Mouse (Mus musculus) brain, embryonic 14.5 days (tissue): ENCODE data around the gene Whrn. TPM values are rescaled to one million over a fixed set of nuclear protein-coding genes. Genes with fewer than 3 reads are reported as not detected.

ENCODE experiments used
- DNase-seq: peaks from one replicate; pipeline ENCODE4 v3.0.0-alpha.2; 2011; ENCODE audit warnings: low read depth
- CTCF ChIP-seq: fragments of 200-500 bp; IDR thresholded peaks from 2 replicates; pipeline ENCODE4 v1.5.1; 2012; ENCODE audit warnings: inconsistent platforms, mild to moderate bottlenecking, moderate library complexity, borderline replicate concordance; ENCODE audit not compliant: insufficient read depth, insufficient read length; ENCODE audit errors: extremely low read depth
- POLR2A ChIP-seq: fragments of 200-500 bp; IDR thresholded peaks from 2 replicates; pipeline ENCODE4 v1.6.1; 2012; ENCODE audit warnings: mild to moderate bottlenecking, inconsistent platforms, borderline replicate concordance; ENCODE audit not compliant: poor library complexity, insufficient read depth, insufficient read length, severe bottlenecking; ENCODE audit errors: extremely low read depth
- polyA plus RNA-seq: library from polyadenylated mRNA; depleted of rRNA; stranded (reverse); fragments of >200 nt; gene quantifications from 2 replicates; pipeline ENCODE4 v1.2.3, GENCODE M21; 2012

The Whrn gene
- polyA plus RNA-seq, 1 experiment = 30.9 TPM

GRCm38 (mm10) chr4:63515021-63515420 is 19.2 kb upstream of the Whrn start:
- DNase-seq = no peak
- TF ChIP-seq CTCF (no peak), POLR2A (no peak)

- no peak for DNase-seq
- TF ChIP-seq CTCF = no peak
- TF ChIP-seq POLR2A = no peak
Measured at GRCm38 (mm10) chr4:63514454-63514984, 18.7 kb upstream of the Whrn start.

GRCm38 (mm10) chr4:63512921-63513320 is 17.1 kb upstream of the Whrn start:
- DNase-seq = no peak
- TF ChIP-seq POLR2A (no peak), CTCF (no peak)

- DNase-seq = peak; percentile 62
- TF ChIP-seq POLR2A = no peak
- peak; percentile 70; the same call in 1 of the 2 replicates for TF ChIP-seq CTCF
Measured at GRCm38 (mm10) chr4:63508232-63508631, 12.4 kb upstream of the Whrn start.

GRCm38 (mm10) chr4:63507478-63507877 is 11.7 kb upstream of the Whrn start:
- DNase-seq = peak; percentile 57
- TF ChIP-seq CTCF = no peak
- TF ChIP-seq POLR2A = no peak

GRCm38 (mm10) chr4:63503949-63504348 is 8.2 kb upstream of the Whrn start:
- no peak for DNase-seq
- TF ChIP-seq POLR2A = no peak
- no peak for TF ChIP-seq CTCF

GRCm38 (mm10) chr4:63501050-63501449 is 5.3 kb upstream of the Whrn start:
- DNase-seq = no peak
- no peak for TF ChIP-seq CTCF
- no peak for TF ChIP-seq POLR2A

GRCm38 (mm10) chr4:63498346-63498745 is 2.6 kb upstream of the Whrn start:
- DNase-seq = no peak
- TF ChIP-seq POLR2A = no peak
- TF ChIP-seq CTCF = no peak; the same call in 1 of the 2 replicates

GRCm38 (mm10) chr4:63496312-63496711 is 521 bp upstream of the Whrn start:
- DNase-seq = no peak

GRCm38 (mm10) chr4:63494967-63495914 is 550 bp downstream of the Whrn start:
- DNase-seq = peak; percentile 68
- TF ChIP-seq CTCF (no peak), POLR2A (no peak)

More at GRCm38 (mm10) chr4:63496312-63496711, 521 bp upstream of the Whrn start:
- no peak for TF ChIP-seq CTCF
- TF ChIP-seq POLR2A = no peak

GRCm38 (mm10) chr4:63494401-63494966 is 1.3 kb downstream of the Whrn start:
- DNase-seq = no peak
- TF ChIP-seq POLR2A (no peak), CTCF (no peak)
